ENCODE assay signal across 11 mouse cellular contexts in the genomic region with DNA sequence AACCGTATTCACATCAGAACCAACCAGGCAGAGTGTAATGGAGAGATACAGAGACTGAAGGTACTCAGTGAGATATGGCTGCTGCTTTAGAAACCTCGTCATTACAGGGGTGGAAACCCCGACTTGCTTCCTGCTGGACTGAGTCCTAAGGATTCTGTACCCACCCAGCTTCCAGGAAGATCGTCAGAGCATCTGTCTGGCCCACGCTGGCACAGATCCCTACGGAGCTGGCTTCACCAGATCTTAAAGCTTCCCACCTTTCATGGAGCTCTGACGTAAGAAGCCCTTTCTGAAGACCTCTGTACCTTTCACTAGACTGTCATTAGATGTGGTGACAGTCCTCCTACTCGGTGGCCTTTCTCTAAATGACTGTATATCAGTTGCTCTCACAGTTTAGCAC.
"Had no signal": no experiment of that assay in that cellular context is flagged by ENCODE, and none has a peak within 500 bp of the region (broad histone marks: within the 10 kb centered on the region; RNA-seq: fewer than 3 reads in every experiment).

No protein-coding gene starts in this region.

- H3K4me3 ChIP-seq: left cerebral cortex, adult 2 months; limb, embryonic 10.5 days; liver, embryonic 15.5 days; neural tube, embryonic 12.5 days had no signal

- H3K36me3 ChIP-seq: limb, embryonic 10.5 days; liver, embryonic 15.5 days; neural tube, embryonic 12.5 days had no signal

- H3K27ac ChIP-seq: left cerebral cortex, adult 2 months; limb, embryonic 10.5 days; liver, embryonic 15.5 days; neural tube, embryonic 12.5 days; stomach, postnatal 0 days had no signal

- H3K27me3 ChIP-seq: liver, embryonic 15.5 days; neural tube, embryonic 12.5 days had no signal

- H3K9me3 ChIP-seq: limb, embryonic 10.5 days; liver, embryonic 15.5 days; neural tube, embryonic 12.5 days had no signal

- DNase-seq: kidney, adult 8-10 months; kidney, postnatal 25 days; lung, embryonic 14.5 days; thymus, postnatal 4 days had no signal

- ATAC-seq: intestine, postnatal 0 days had no signal

- H3K4me1 ChIP-seq: liver, embryonic 15.5 days had no signal

- H3K4me2 ChIP-seq: liver, embryonic 11.5 days; liver, embryonic 15.5 days; lung, embryonic 14.5 days; neural tube, embryonic 12.5 days had no signal

- H3K9ac ChIP-seq: liver, embryonic 15.5 days; lung, embryonic 14.5 days; neural tube, embryonic 12.5 days had no signal
